Mouse (Mus musculus) kidney, postnatal 0 days (tissue): Measurements from ENCODE around the gene Doxl2. TPM values are rescaled to one million over a fixed set of nuclear protein-coding genes. Genes with fewer than 3 reads are reported as not detected.

Experiments used
- ATAC-seq: fragments of 200-750 bp; cut with Nextera tagmentation; replicated peaks from 2 replicates; pipeline ENCODE4 v1.8.0; 2017; ENCODE audit warnings: low read depth, moderate number of reproducible peaks, moderate TSS enrichment, moderate library complexity; ENCODE audit not compliant: low FRiP score
- DNase-seq: peaks from one replicate; pipeline ENCODE4 v3.0.0-alpha.2; 2016; ENCODE audit warnings: low spot score
- H3K27ac ChIP-seq: fragments of 300-500 bp; sonication (generic); 2 replicates; pipeline ENCODE4 v1.5.1; 2014; ENCODE audit warnings: mild to moderate bottlenecking
- H3K27me3 ChIP-seq: fragments of 300-500 bp; sonication (generic); 2 replicates; pipeline ENCODE4 v1.6.1; 2014; ENCODE audit warnings: low read length, mixed read lengths; ENCODE audit not compliant: insufficient read depth
- H3K36me3 ChIP-seq: fragments of 300-500 bp; sonication (generic); 2 replicates; pipeline ENCODE4 v1.6.1; 2014; ENCODE audit warnings: low read length, mixed read lengths; ENCODE audit not compliant: insufficient read depth
- H3K4me1 ChIP-seq: fragments of 300-500 bp; sonication (generic); replicated peaks from 2 replicates; pipeline ENCODE4 v1.6.1; 2014; ENCODE audit warnings: antibody characterized with exemption, low read length, mixed read lengths; ENCODE audit not compliant: insufficient read depth
- H3K4me2 ChIP-seq: fragments of 300-500 bp; sonication (generic); 2 replicates; pipeline ENCODE4 v1.6.1; 2014; ENCODE audit warnings: mild to moderate bottlenecking, low read length, moderate library complexity, mixed read lengths
- H3K4me3 ChIP-seq: fragments of 300-500 bp; sonication (generic); replicated peaks from 2 replicates; pipeline ENCODE4 v1.5.1; 2014; ENCODE audit warnings: low read depth, low read length
- H3K9ac ChIP-seq: fragments of 300-500 bp; sonication (generic); 2 replicates; pipeline ENCODE4 v1.6.1; 2014; ENCODE audit warnings: low read depth, low read length
- H3K9me3 ChIP-seq: fragments of 300-500 bp; sonication (generic); replicated peaks from 2 replicates; pipeline ENCODE4 v1.6.1; 2016; ENCODE audit warnings: low read length, inconsistent platforms, mixed read lengths
- CTCF ChIP-seq: IDR thresholded peaks from 2 replicates; pipeline ENCODE4 v1.5.1; 2016; ENCODE audit warnings: antibody characterized with exemption, low read depth, mild to moderate bottlenecking, moderate library complexity
- WGBS: fragments of 180-500 bp; shearing (Covaris S2); extraction: QIAGEN DNeasy Blood & Tissue Kit; methylation state at CpG from one replicate; pipeline ENCODE4 v1.1.7; 2014; 5-methylcytosine and 5-hydroxymethylcytosine counted together
- polyA plus RNA-seq: library from polyadenylated mRNA; unstranded; fragments of >200 nt; fragmentation: Nextera tagmentation; extraction: Ambion mirVana; gene quantifications from 2 replicates; pipeline ENCODE4 v1.2.1, GENCODE M21; 2015

Doxl2 gene
- polyA plus RNA-seq, 1 experiment from 2014 or later = not detected

DNA sequence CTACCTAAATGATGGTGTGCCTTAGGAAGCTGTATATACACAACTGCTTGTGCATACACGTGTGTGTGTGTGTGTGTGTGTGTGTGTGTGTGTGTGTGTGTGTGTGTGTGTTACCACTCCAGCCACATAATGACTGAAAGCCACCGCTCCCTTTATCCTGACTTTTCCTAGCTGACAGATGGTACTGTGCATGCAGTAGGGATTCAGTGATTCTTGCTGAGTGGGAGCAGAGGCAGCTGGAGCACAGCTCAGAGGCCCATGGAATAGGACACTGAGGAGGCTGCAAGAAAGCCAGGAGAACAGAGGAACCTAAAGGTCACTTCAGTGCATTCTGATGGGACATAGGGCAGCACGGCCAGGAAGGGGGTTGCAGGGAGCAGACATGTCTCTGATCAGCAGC lies 7.5 kb downstream of the Doxl2 start:
- ATAC-seq (no peak), DNase-seq (no peak)
- no peak overlapping the region for H3K4me3 ChIP-seq
- H3K27me3 ChIP-seq = no peaks in the 10 kb centered on the region
- H3K4me1 ChIP-seq = no peaks in the 10 kb centered on the region
- H3K36me3 ChIP-seq = no peaks in the 10 kb centered on the region
- WGBS = 69% methylated on average over 3 of the region's 3 CpGs
- TF ChIP-seq CTCF = no peak
- H3K9ac ChIP-seq = no peak overlapping the region
- H3K27ac ChIP-seq = no peak overlapping the region
- no peak overlapping the region for H3K4me2 ChIP-seq
- no peaks in the 10 kb centered on the region for H3K9me3 ChIP-seq

DNA sequence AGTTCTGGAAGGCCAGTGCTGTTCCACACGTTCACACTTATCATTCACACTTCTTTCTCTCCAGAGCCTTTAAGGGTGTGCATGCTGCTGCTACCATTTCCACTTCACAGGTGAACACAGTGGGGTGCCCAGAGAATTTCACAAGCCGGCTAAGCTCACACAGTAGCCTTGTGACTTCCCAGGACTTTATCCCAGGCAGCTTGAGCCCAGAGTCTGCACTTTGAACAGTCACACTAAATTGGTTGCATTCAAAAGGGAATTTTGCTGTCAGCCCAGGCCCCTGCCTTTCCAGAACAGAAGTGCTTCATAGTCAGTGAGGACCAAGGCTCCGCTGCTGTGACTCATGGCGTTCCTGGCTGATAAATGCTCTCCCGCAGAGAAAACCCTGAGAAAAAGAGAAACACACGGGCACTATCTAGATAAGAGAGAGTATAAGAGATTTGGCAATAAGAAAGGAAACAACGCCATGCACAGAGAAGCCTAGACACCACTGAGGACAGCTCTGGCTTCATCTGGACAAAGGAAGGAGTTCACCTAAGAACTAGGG lies 11.8 kb downstream of the Doxl2 start, which contains the start of gene Svs1:
TSS of gene Svs1 (plus strand) at position 418 of the 547 bp plus-strand sequence.
- no peak for ATAC-seq
- H3K9ac ChIP-seq = no peak within 1 kb of the TSS
- no peak within 1 kb of the TSS for H3K4me3 ChIP-seq
- H3K4me1 ChIP-seq = no peaks in the 10 kb centered on the region
- H3K4me2 ChIP-seq = no peak within 1 kb of the TSS
- H3K27me3 ChIP-seq = no peaks in the 10 kb centered on the region
- no peak for DNase-seq
- no peak within 1 kb of the TSS for H3K27ac ChIP-seq
- no peak for TF ChIP-seq CTCF
- no peaks in the 10 kb centered on the region for H3K9me3 ChIP-seq
- no peaks in the 10 kb centered on the region for H3K36me3 ChIP-seq
- WGBS = 57% methylated on average over 7 of the region's 7 CpGs

DNA sequence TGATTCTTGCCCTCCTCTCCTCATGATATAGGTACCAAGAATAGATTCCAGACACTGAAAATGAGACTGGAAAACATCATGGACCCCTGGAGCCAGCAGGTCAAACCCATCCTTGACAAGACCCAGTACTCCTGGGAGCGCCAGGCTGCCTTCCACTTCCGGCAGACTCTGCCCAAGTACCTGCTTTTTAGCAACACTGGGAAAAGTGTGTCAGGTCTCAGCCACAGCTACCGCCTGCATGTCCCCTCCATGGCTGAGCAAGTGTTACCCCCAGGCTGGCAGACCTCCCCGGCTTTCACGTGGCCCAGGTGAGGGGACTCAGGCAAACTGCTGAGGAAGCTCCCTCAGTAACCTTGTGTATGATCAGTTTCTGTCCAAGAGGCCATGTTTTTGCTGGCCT lies 15.2 kb downstream of the Doxl2 start:
- Histone ChIP-seq H3K27me3 (no peaks in the 10 kb centered on the region), H3K27ac (no peak overlapping the region), H3K9ac (no peak overlapping the region), H3K36me3 (no peaks in the 10 kb centered on the region), H3K9me3 (no peaks in the 10 kb centered on the region), H3K4me1 (no peaks in the 10 kb centered on the region), H3K4me3 (no peak overlapping the region), H3K4me2 (no peak overlapping the region)
- WGBS = 89% methylated on average over 5 of the region's 5 CpGs
- no peak for TF ChIP-seq CTCF
- no peak for ATAC-seq
- DNase-seq = no peak

DNA sequence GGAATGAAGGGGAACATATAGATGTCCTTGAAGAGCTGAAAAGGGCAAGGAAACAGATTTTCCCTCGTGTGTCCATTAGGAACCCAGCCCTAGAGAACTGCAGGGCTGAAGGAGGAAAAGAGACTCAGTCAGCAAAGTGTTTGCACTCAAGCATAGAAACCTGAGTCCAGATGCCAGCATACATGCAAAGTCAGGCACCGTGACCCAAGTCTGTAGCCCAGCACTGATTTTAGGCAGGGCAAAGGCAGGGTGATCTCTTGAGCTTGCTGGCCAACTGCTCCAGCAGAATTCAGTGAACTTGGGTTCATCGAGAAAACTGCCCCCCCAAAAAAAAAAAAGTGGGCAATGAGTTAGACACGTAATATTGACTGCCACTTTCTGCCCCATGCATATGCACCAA lies 17.2 kb downstream of the Doxl2 start:
- 57% methylated on average over 4 of the region's 4 CpGs for WGBS
- no peak overlapping the region for H3K9ac ChIP-seq
- ATAC-seq (0 out of 2 replicates have a peak, but pooled peaks have one; percentile 40), DNase-seq (peak; percentile 8)
- H3K4me3 ChIP-seq = no peak overlapping the region
- no peaks in the 10 kb centered on the region for H3K4me1 ChIP-seq
- TF ChIP-seq CTCF = no peak
- H3K36me3 ChIP-seq = no peaks in the 10 kb centered on the region
- H3K27me3 ChIP-seq = no peaks in the 10 kb centered on the region
- H3K9me3 ChIP-seq = no peaks in the 10 kb centered on the region
- no peak overlapping the region for H3K27ac ChIP-seq
- no peak overlapping the region for H3K4me2 ChIP-seq

- WGBS = 48% methylated on average over 6 of the region's 6 CpGs
- DNase-seq = no peak
- Histone ChIP-seq H3K4me1 (no peaks in the 10 kb centered on the region), H3K9me3 (no peaks in the 10 kb centered on the region), H3K4me2 (no peak overlapping the region), H3K36me3 (no peaks in the 10 kb centered on the region), H3K4me3 (no peak overlapping the region), H3K27ac (no peak overlapping the region), H3K9ac (no peak overlapping the region), H3K27me3 (no peaks in the 10 kb centered on the region)
- no peak for ATAC-seq
- no peak for TF ChIP-seq CTCF
These were observed 23.4 kb downstream of the Doxl2 start for GRCm38 (mm10) chr6:48998186-48998585.

DNA sequence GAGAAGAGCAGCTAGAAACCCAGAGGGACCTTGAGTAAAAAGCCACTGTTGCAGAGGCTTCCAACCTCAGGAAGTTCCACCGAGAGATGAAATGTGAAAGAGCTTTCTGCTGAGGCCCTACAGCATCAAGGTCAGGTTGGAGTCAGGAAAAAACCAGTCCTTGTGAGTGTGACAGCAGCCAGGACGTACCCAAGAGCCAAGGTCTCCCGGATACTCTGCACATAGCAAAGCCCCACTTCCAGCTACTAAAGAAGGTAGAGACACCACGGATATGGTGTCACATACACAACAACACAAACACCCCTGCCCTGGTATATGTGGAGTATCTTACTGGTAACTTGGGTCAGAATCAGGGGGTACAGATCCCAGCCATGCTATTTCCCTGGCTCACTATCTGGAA lies 24.0 kb downstream of the Doxl2 start:
- H3K9ac ChIP-seq = no peak overlapping the region
- no peak overlapping the region for H3K4me2 ChIP-seq
- DNase-seq (no peak), ATAC-seq (no peak)
- 84% methylated on average over 4 of the region's 4 CpGs for WGBS
- no peaks in the 10 kb centered on the region for H3K9me3 ChIP-seq
- TF ChIP-seq CTCF = no peak
- H3K36me3 ChIP-seq = no peaks in the 10 kb centered on the region
- no peaks in the 10 kb centered on the region for H3K27me3 ChIP-seq
- no peak overlapping the region for H3K27ac ChIP-seq
- no peak overlapping the region for H3K4me3 ChIP-seq
- no peaks in the 10 kb centered on the region for H3K4me1 ChIP-seq

DNA sequence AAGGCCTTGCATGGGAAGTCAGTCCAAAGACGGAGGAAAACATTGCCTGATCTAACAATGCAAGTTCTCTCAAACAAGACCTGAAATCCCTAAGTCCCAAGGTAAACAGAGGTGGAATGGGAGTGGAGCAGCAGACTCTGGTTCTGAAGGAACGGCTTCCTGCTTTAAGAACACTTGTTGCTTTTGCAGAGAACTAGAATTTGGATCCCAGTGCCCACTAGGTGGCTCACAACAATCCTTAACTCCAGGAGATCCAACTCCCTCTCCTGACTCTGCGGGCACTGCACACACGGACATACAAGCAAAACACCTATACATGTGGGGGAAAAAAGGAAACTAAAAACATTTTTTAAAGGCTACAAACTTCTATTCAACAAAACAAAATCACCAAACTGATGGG lies 28.6 kb downstream of the Doxl2 start:
- 31% methylated on average over 4 of the region's 4 CpGs for WGBS
- ATAC-seq = no peak
- 0 out of 2 replicates have a peak, but pooled peaks cover 3% of the 10 kb centered on the region for H3K4me1 ChIP-seq
- H3K27me3 ChIP-seq = no peaks in the 10 kb centered on the region
- DNase-seq = peak; percentile 26
- H3K4me3 ChIP-seq = no peak overlapping the region
- H3K27ac ChIP-seq = no peak overlapping the region
- peak; percentile 56 for TF ChIP-seq CTCF
- H3K9me3 ChIP-seq = no peaks in the 10 kb centered on the region
- H3K36me3 ChIP-seq = no peaks in the 10 kb centered on the region
- no peak overlapping the region for H3K9ac ChIP-seq
- no peak overlapping the region for H3K4me2 ChIP-seq
